Mouse (Mus musculus) gastrocnemius, adult 8-10 months (tissue): ENCODE data around the gene Bglap. TPM values are rescaled to one million over a fixed set of nuclear protein-coding genes. Genes with fewer than 3 reads are reported as not detected.
A peak's percentile ranks its signal among the peaks of the same experiment; 100 is the strongest.

ENCODE experiments used
- DNase-seq, 2 experiments: peaks; one replicate each; pipeline ENCODE4 v3.0.0; 2022; ENCODE audit warnings: low spot score in 2 of 2
- total RNA-seq, 4 experiments: library from RNA; stranded (reverse); gene quantifications; 2 replicates each; pipeline ENCODE4 v1.2.4; 2022

Bglap gene
- total RNA-seq, 4 experiments from 2014 or later, result not detected

DNA sequence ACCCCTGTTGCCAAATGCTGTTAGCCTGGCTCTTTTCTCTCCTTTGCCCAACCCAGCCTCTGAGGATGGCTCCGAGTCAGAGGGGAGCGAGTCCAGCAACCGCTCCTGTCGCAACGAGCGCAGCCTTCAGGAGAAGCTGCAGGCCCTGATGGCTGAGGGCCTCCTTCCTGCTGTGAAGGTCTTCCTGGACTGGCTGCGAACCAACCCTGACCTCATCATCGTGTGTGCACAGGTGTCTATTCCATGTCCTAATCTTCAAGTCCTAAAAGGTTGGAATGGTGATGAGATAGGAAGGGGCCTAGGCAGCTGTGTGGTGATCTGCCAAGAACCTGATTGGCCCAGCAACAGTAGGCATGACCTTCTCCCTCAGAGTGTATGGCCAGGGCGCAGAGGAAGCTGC is 31.4 kb downstream of the Bglap start:
- no peak for DNase-seq

- DNase-seq, result no peak
Observed at GRCm38 (mm10) chr3:88350732-88351131, 33.5 kb downstream of the Bglap start.

GRCm38 (mm10) chr3:88339006-88339405 is 45.3 kb downstream of the Bglap start:
- peak in 1 of 2 experiments; percentile 33 for DNase-seq

DNA sequence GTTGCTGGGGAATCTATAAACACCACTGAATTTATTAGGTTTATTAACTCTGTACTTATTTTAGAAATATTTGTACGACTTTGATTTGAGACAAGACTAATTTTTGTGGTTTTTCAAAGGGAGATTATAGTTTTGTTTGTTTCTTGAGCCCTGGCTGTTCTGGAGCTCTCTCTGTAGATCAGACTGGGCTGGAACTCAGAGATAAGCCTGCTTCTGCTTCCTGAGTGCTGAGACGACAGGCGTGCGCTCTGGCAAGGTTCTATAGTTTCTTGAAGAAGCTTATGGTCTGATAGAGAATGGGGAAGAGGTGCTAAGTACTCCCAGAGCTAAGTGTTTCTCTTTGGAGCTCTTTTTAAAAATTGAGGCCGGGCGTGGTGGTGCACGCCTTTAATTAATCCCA is 45.9 kb downstream of the Bglap start:
- DNase-seq, result no peak

GRCm38 (mm10) chr3:88337367-88338020 is 46.8 kb downstream of the Bglap start:
- DNase-seq, result no peak

DNA sequence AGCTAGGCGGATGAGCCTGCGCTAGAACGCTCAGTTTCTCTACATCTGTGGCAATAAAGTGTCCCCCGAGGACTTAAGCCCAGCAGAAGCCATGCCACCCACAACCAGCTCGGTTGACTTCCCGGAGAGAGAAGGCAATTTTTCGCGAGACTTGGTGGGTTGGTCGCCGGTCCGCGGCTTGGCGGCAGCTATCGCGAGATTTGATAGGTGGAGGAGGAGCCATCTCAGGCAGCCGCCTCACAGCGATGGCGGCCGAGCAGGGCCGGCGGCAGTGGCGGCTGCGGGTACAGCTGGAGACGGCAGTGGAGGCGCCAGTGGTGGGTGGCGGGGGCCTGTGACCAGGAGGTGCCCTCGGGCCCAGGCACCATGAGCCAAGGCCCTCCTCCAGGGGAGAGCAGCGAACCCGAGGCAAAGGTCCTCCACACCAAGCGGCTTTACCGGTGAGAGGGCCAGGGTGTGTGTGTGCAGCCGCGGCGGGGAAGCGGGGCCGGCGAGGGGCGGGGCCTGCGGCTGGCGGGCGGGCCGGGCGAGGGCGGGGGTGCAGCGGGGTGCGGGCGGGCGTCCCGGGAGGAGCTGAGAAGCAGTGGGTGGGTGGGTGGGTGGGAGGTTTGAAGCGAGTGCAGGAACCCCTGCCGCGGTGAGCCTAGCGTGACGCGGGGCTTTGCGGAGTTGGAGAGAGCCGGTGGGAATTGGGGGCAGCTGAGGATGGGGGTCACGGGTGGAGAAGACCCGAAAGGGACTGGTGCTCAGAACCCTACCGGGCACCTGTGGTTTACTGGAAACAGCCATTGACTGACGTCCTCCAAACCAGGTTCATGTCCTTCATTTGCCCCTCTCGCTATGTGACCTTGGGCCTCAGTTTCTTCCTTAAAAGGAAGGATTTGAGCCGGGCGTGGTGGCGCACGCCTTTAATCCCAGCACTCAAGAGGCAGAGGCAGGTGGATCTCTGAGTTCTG is 47.9 kb downstream of the Bglap start, which contains the start of the genes Tmem79 and Smg5:
TSS of gene Tmem79 (minus strand) at position 91 of the 956 bp plus-strand sequence.
TSS of gene Smg5 (plus strand) at position 203 of the 956 bp plus-strand sequence.
- DNase-seq, result peak; percentile 92 to 95

GRCm38 (mm10) chr3:88335436-88336053 is 48.7 kb downstream of the Bglap start:
- no peak for DNase-seq

GRCm38 (mm10) chr3:88334902-88335435 is 49.3 kb downstream of the Bglap start:
- DNase-seq, result no peak

DNA sequence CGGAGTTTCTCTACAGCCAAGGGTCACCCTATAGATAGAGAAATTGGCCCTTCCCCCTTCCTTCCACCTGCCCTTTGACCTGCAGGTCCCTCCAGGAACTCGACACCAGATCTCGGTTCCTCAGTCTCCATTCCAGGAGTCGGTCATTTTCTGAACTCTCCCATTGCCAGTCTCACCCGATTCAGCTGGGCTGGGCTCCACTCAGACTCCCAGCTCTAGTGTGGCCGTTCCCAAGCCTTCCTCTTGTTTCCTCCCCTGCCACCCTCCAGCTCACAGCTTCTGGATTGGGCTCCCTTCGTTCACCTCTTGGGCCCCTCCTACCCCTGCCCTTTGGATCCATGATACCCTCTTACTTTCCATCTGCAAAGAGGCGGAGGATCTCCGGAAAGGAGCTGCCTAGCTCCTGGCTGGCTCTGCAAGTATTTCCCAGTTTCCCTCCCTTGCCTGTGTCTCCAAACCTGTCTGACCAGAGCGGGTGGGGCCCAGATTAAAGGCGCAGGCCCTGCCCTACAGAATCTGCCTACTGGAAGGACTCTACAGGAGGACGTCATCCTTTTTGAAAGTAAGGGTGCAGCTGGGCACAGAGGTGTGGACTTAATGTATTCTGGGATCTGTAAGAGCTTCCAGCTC is 50.1 kb downstream of the Bglap start:
- DNase-seq, result no peak

Other genes starting within 250 kb of the Bglap start
- gene Mef2d, start 242.1 kb downstream of the Bglap start, total RNA-seq, result 100 to 1,000 TPM; 164 to 186 (median 172) TPM
- gene Rhbg, start 129.8 kb downstream of the Bglap start, total RNA-seq, result not detected
- 1 to 10 TPM in 1 of 4 experiments, under 1 TPM in 3; 0.72 to 2.2 (median 0.81) TPM for gene Gm38392, start 97.3 kb downstream of the Bglap start, total RNA-seq
- gene Tsacc, start 87.5 kb downstream of the Bglap start, total RNA-seq, result 1 to 10 TPM; 2.6 to 7.3 (median 6.1) TPM
- 100 to 1,000 TPM in 1 of 4 experiments, 10 to 100 TPM in 3; 91.1 to 102 (median 92.6) TPM for gene Cct3, start 87.3 kb downstream of the Bglap start, total RNA-seq
- 10 to 100 TPM; 34.5 to 39.4 (median 37.9) TPM for gene Glmp, start 59.4 kb downstream of the Bglap start, total RNA-seq
- gene Tmem79, start 48.3 kb downstream of the Bglap start, total RNA-seq, result 1 to 10 TPM; 1.9 to 3.7 (median 2.8) TPM
- 10 to 100 TPM; 39.0 to 54.6 (median 44.5) TPM for gene Smg5, start 48.2 kb downstream of the Bglap start, total RNA-seq
- under 1 TPM; 0.15 to 0.94 (median 0.56) TPM for gene Paqr6, start 19.9 kb downstream of the Bglap start, total RNA-seq
- not detected for gene Bglap3, start 11.7 kb downstream of the Bglap start, total RNA-seq
- not detected for gene Bglap2, start 5.8 kb downstream of the Bglap start, total RNA-seq
- 10 to 100 TPM; 15.5 to 18.5 (median 16.7) TPM for gene Pmf1, start 25.9 kb upstream of the Bglap start, total RNA-seq
- 10 to 100 TPM; 19.5 to 22.4 (median 21.5) TPM for gene Slc25a44, start 40.7 kb upstream of the Bglap start, total RNA-seq
- gene Sema4a, start 76.7 kb upstream of the Bglap start, total RNA-seq, result 1 to 10 TPM in 2 of 4 experiments, under 1 TPM in 2; 0.48 to 1.2 (median 1.00) TPM
- gene Lmna, start 125.5 kb upstream of the Bglap start, total RNA-seq, result 10 to 100 TPM; 59.0 to 76.0 (median 67.8) TPM
- under 1 TPM; 0.07 to 0.31 (median 0.15) TPM for gene Mex3a, start 147.9 kb upstream of the Bglap start, total RNA-seq
- gene Rab25, start 163.8 kb upstream of the Bglap start, total RNA-seq, result not detected
- gene Lamtor2, start 168.6 kb upstream of the Bglap start, total RNA-seq, result 10 to 100 TPM; 83.0 to 95.4 (median 86.1) TPM
- gene Ubqln4, start 169.3 kb upstream of the Bglap start, total RNA-seq, result 100 to 1,000 TPM in 1 of 4 experiments, 10 to 100 TPM in 3; 91.9 to 112 (median 94.6) TPM
- 10 to 100 TPM; 41.5 to 44.9 (median 43.1) TPM for gene Ssr2, start 191.4 kb upstream of the Bglap start, total RNA-seq
- 10 to 100 TPM; 13.5 to 19.0 (median 16.6) TPM for gene Arhgef2, start 221.5 kb upstream of the Bglap start, total RNA-seq